In genomic region chr7:126649231-126650051, GRCm38 (mm10) we compare ENCODE assay signal across 8 mouse cellular contexts. TPM values are rescaled to one million over a fixed set of nuclear protein-coding genes. Genes with fewer than 3 reads are reported as not detected.
DNase-seq lines count a peak whose midpoint lies in the region; ATAC-seq and TF ChIP-seq lines count a peak whose summit lies in the region.

TSS of gene Sgf29 (plus strand) at chr7:126649309.

- intact Hi-C loops in gastrocnemius, adult 2 months (cut with DNase I), result no loop called here
- intact Hi-C loops in left cerebral cortex, adult 2 months (cut with DNase I), result loop anchor here (2.0 to 10.0 kb wide), 3 partner anchors 45 to 465 kb away; partner anchors contain the start of genes Bola2, Slx1b and Ypel3

- TF ChIP-seq CTCF in gastrocnemius, adult 2 months (IDR thresholded peaks at IDR 0.05), result no peak
- peak; percentile 24; the same call in 1 of the 2 replicates for TF ChIP-seq CTCF in hindbrain, postnatal 0 days (IDR thresholded peaks at IDR 0.05; ENCODE audit: low read depth)
- TF ChIP-seq CTCF in left cerebral cortex, adult 2 months (IDR thresholded peaks at IDR 0.05), result no peak; the same call in 1 of the 2 replicates

- no peaks in the 10 kb centered on the region for H3K27me3 ChIP-seq in hindbrain, postnatal 0 days (ENCODE audit: insufficient read depth, low read length)

- 1% methylated on average over 56 of the region's 57 CpGs for WGBS in hindbrain, postnatal 0 days

- peak; percentile 74 for DNase-seq in WW6 (ENCODE audit: low read depth, low spot score)
- peak; percentile 85 to 92 for DNase-seq in cerebellum, postnatal 4 days (ENCODE audit: low spot score in 2 of 2)
- DNase-seq in gastrocnemius, adult 2 months, result peak; percentile 96
- DNase-seq in hindbrain, postnatal 0 days (ENCODE audit: low spot score), result peak; percentile 96
- peak; percentile 92 to 95 for DNase-seq in left cerebral cortex, adult 2 months (ENCODE audit: extremely low spot score in 1 of 2, low spot score in 2 of 2)
- DNase-seq in right cerebral cortex, adult 2 months (ENCODE audit: low spot score in 2 of 2), result peak; percentile 91 to 95
- DNase-seq in urinary bladder, postnatal 14 days (ENCODE audit: low spot score), result peak; percentile 94

- no peaks in the 10 kb centered on the region for H3K9me3 ChIP-seq in hindbrain, postnatal 0 days (ENCODE audit: low read length)

- peak within 1 kb of the TSS; percentile 54 for H3K4me2 ChIP-seq in hindbrain, postnatal 0 days (ENCODE audit: low read depth, low read length)

- H3K4me3 ChIP-seq in gastrocnemius, adult 2 months, result peak within 1 kb of the TSS; percentile 91
- peak within 1 kb of the TSS; percentile 50 for H3K4me3 ChIP-seq in hindbrain, postnatal 0 days (ENCODE audit: low read length)
- H3K4me3 ChIP-seq in left cerebral cortex, adult 2 months, result peak within 1 kb of the TSS; percentile 58

- H3K4me1 ChIP-seq in hindbrain, postnatal 0 days (ENCODE audit: insufficient read depth, low read length), result no peaks in the 10 kb centered on the region; the same call in 1 of the 2 replicates

- H3K36me3 ChIP-seq in hindbrain, postnatal 0 days (ENCODE audit: insufficient read depth, low read length), result no peaks in the 10 kb centered on the region

- ATAC-seq in hindbrain, postnatal 0 days, result peak; percentile 99
- ATAC-seq in megakaryocyte, adult 5-6 weeks (ENCODE audit: poor library complexity, severe bottlenecking), result peak; percentile 97

- peak within 1 kb of the TSS; percentile 97 for H3K27ac ChIP-seq in gastrocnemius, adult 2 months
- peak within 1 kb of the TSS; percentile 90 for H3K27ac ChIP-seq in hindbrain, postnatal 0 days
- H3K27ac ChIP-seq in left cerebral cortex, adult 2 months, result peak within 1 kb of the TSS; percentile 95

- H3K9ac ChIP-seq in hindbrain, postnatal 0 days (replicated peaks; ENCODE audit: low read length), result peak within 1 kb of the TSS; percentile 56

RNA-seq across cellular contexts. Expression of gene Sgf29, which starts in this region (rescaled TPM):
- total RNA-seq in gastrocnemius, adult 2 months (2021), result 10 to 100 TPM; 30.0 to 34.1 TPM
- total RNA-seq in hindbrain, postnatal 0 days (2014; rRNA removed), result 35.1 and 36.3 TPM in 2 replicates
- 47.0 and 49.9 TPM in 2 replicates for polyA plus RNA-seq in hindbrain, postnatal 0 days (2015; fragmentation: Nextera tagmentation; extraction: Ambion mirVana)
- total RNA-seq in left cerebral cortex, adult 2 months (2021), result 10 to 100 TPM; 30.2 to 33.5 TPM
- total RNA-seq in megakaryocyte, adult 5-6 weeks (2015), result 42.1 and 55.6 TPM in 2 replicates
- total RNA-seq in megakaryocyte, adult 5-6 weeks (2017), result 27.3 and 35.5 TPM in 2 replicates

Comparison
In these comparisons a context has a peak if more than half of its experiments do, and no peak if none do; other contexts are left out.
1. Peak in every context shown above with its lines: DNase-seq, ATAC-seq, H3K4me3 ChIP-seq and H3K27ac ChIP-seq.